In the genomic region with DNA sequence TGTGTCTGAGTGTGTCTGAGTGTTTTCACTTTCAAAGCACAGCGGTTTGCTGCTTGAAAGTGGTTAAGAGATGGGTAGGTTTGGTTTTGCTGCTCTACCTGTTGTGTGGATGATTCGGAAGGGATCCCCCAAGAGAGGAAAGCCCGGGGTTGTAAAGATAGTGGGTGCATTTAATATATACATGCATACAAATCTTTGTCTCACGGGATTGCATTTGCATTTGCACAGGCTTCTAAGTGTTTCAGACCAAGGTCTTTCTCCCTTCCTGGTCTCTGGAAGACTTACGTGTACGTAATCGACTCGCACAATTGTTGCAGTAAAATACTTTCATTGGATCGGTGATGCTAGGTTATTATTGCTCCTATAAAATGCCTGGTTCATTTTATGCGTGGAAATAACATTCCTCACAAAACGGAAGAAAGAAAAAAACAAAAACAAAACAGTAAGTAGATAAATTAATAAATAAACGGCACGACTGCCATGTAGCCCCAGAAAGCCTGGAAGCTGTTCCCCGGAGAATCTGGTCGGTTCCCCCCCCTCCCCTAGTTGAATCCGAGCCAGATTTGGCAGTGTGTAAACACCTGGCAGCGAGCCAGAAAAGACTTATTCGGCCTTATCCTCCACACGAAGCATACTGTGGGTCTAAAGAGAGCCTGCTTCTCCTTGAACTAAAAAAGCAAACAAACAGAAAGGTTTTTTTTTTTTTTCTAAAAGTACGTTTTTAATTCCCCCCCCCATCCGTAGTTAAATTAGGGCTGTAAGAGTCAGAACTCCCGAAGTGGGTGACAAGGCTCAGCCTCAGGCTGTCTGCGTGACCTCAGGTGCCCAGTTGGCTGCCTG, we compare ENCODE assay signal across 8 mouse cellular contexts. TPM values are rescaled to one million over a fixed set of nuclear protein-coding genes. Genes with fewer than 3 reads are reported as not detected.
DNase-seq lines count a peak whose midpoint lies in the region; ATAC-seq lines count a peak whose summit lies in the region.
"Had no signal": no experiment of that assay in that cellular context is flagged by ENCODE, and none has a peak within 500 bp of the region (broad histone marks: within the 10 kb centered on the region; RNA-seq: fewer than 3 reads in every experiment).

No protein-coding gene starts in this region.

- H3K4me1 ChIP-seq in forebrain, embryonic 11.5 days (replicated peaks; ENCODE audit: control insufficient read depth, insufficient read depth, low read length): no peaks in the 10 kb centered on the region
- H3K4me1 ChIP-seq in hindbrain, embryonic 11.5 days (replicated peaks; ENCODE audit: control insufficient read depth, insufficient read depth, low read length): no peaks in the 10 kb centered on the region
- peaks cover 16% of the 10 kb centered on the region for H3K4me1 ChIP-seq in limb, embryonic 15.5 days

- peak; percentile 74 for DNase-seq in NIH3T3 (ENCODE audit: low read depth)
- DNase-seq in adrenal gland, postnatal 25 days: peak; percentile 44
- DNase-seq in forebrain, embryonic 11.5 days (ENCODE audit: low spot score): peak; percentile 81
- peak; percentile 61 for DNase-seq in hindbrain, embryonic 11.5 days (ENCODE audit: low spot score)
- DNase-seq in neural tube, embryonic 10.5 days (ENCODE audit: extremely low spot score, low spot score): peak; percentile 33
- DNase-seq in thymus, postnatal 4 days: no peak

- no peaks in the 10 kb centered on the region for H3K9me3 ChIP-seq in forebrain, embryonic 11.5 days (ENCODE audit: control insufficient read depth, low read length)
- H3K9me3 ChIP-seq in hindbrain, embryonic 11.5 days (ENCODE audit: control insufficient read depth, low read length): no peaks in the 10 kb centered on the region
- no peaks in the 10 kb centered on the region for H3K9me3 ChIP-seq in limb, embryonic 15.5 days

- peak; percentile 43; the same call in 1 of the 2 replicates for ATAC-seq in forebrain, embryonic 11.5 days (replicated peaks; ENCODE audit: low FRiP score)
- ATAC-seq in hindbrain, embryonic 11.5 days (ENCODE audit: low FRiP score): no peak
- no peak for ATAC-seq in limb, embryonic 15.5 days (ENCODE audit: insufficient number of reproducible peaks, low FRiP score, low TSS enrichment, low read depth)

- no peaks in the 10 kb centered on the region; the same call in 1 of the 2 replicates for H3K27me3 ChIP-seq in forebrain, embryonic 11.5 days (ENCODE audit: control insufficient read depth, insufficient read depth, low read length)
- peaks cover 10% of the 10 kb centered on the region for H3K27me3 ChIP-seq in hindbrain, embryonic 11.5 days (ENCODE audit: control insufficient read depth, insufficient read depth, low read length)
- peaks cover 14% of the 10 kb centered on the region for H3K27me3 ChIP-seq in limb, embryonic 15.5 days

- peak overlapping the region; percentile 41; the same call in 1 of the 2 replicates for H3K9ac ChIP-seq in forebrain, embryonic 11.5 days (ENCODE audit: low read length)
- 0 out of 2 replicates have a peak overlapping the region, but pooled peaks have one; percentile 1 for H3K9ac ChIP-seq in hindbrain, embryonic 11.5 days (ENCODE audit: low read depth, low read length)
- H3K9ac ChIP-seq in limb, embryonic 15.5 days: 0 out of 2 replicates have a peak overlapping the region, but pooled peaks have one; percentile 14

- no peaks in the 10 kb centered on the region for H3K36me3 ChIP-seq in forebrain, embryonic 11.5 days (ENCODE audit: control insufficient read depth, insufficient read depth, low read length)
- no peaks in the 10 kb centered on the region for H3K36me3 ChIP-seq in hindbrain, embryonic 11.5 days (ENCODE audit: control insufficient read depth, insufficient read depth, low read length)
- no peaks in the 10 kb centered on the region for H3K36me3 ChIP-seq in limb, embryonic 15.5 days

- H3K4me2 ChIP-seq in forebrain, embryonic 11.5 days (ENCODE audit: low read depth, low read length, severe bottlenecking): peak overlapping the region; percentile 79
- H3K4me2 ChIP-seq in hindbrain, embryonic 11.5 days (replicated peaks; ENCODE audit: low read depth, low read length): peak overlapping the region; percentile 92
- peak overlapping the region; percentile 92 for H3K4me2 ChIP-seq in limb, embryonic 15.5 days

- WGBS in forebrain, embryonic 11.5 days: 6% methylated on average over 23 of the region's 23 CpGs
- 13% methylated on average over 23 of the region's 23 CpGs for WGBS in hindbrain, embryonic 11.5 days
- 4% methylated on average over 23 of the region's 23 CpGs for WGBS in limb, embryonic 15.5 days

- peak overlapping the region; percentile 62 for H3K4me3 ChIP-seq in forebrain, embryonic 11.5 days (ENCODE audit: low read depth, low read length)
- H3K4me3 ChIP-seq in hindbrain, embryonic 11.5 days (ENCODE audit: low read depth, low read length): peak overlapping the region; percentile 48
- H3K4me3 ChIP-seq in limb, embryonic 15.5 days: peak overlapping the region; percentile 57

- H3K27ac ChIP-seq in forebrain, embryonic 11.5 days (ENCODE audit: low read depth, low read length): no peak overlapping the region
- H3K27ac ChIP-seq in hindbrain, embryonic 11.5 days (ENCODE audit: low read depth, low read length): no peak overlapping the region
- H3K27ac ChIP-seq in limb, embryonic 15.5 days: peak overlapping the region; percentile 77

RNA-seq across cellular contexts. Expression of gene Pappa, which starts 2.7 kb away (rescaled TPM):
- 0.33 and 0.39 TPM in 2 replicates for total RNA-seq in adrenal gland, postnatal 25 days (2021)
- polyA plus RNA-seq in forebrain, embryonic 11.5 days (2014; fragmentation: Nextera tagmentation; extraction: Ambion mirVana): 3.9 and 4.1 TPM in 2 replicates
- 0.84 and 1.1 TPM in 2 replicates for polyA plus RNA-seq in hindbrain, embryonic 11.5 days (2014; fragmentation: Nextera tagmentation; extraction: Ambion mirVana)
- 0.89 and 1.1 TPM in 2 replicates for polyA plus RNA-seq in limb, embryonic 15.5 days (2015; fragmentation: Nextera tagmentation; extraction: Ambion mirVana)
- total RNA-seq: neutrophil, adult 5-6 weeks had no signal
